Mouse (Mus musculus) cerebellum, adult 2 months (tissue): ENCODE data around the gene Mapk8ip1.

Experiments
- CTCF ChIP-seq: fragments of 200-500 bp; IDR thresholded peaks from 2 replicates; pipeline ENCODE4 v1.5.1; 2011; ENCODE audit warnings: low read depth, mild to moderate bottlenecking, control low read depth, low read length, moderate library complexity, borderline replicate concordance; ENCODE audit not compliant: insufficient read depth
- POLR2A ChIP-seq: fragments of 200-500 bp; IDR thresholded peaks from 2 replicates; pipeline ENCODE4 v1.6.1; 2011; ENCODE audit warnings: low read length, control low read depth, borderline replicate concordance; ENCODE audit not compliant: insufficient read depth

DNA sequence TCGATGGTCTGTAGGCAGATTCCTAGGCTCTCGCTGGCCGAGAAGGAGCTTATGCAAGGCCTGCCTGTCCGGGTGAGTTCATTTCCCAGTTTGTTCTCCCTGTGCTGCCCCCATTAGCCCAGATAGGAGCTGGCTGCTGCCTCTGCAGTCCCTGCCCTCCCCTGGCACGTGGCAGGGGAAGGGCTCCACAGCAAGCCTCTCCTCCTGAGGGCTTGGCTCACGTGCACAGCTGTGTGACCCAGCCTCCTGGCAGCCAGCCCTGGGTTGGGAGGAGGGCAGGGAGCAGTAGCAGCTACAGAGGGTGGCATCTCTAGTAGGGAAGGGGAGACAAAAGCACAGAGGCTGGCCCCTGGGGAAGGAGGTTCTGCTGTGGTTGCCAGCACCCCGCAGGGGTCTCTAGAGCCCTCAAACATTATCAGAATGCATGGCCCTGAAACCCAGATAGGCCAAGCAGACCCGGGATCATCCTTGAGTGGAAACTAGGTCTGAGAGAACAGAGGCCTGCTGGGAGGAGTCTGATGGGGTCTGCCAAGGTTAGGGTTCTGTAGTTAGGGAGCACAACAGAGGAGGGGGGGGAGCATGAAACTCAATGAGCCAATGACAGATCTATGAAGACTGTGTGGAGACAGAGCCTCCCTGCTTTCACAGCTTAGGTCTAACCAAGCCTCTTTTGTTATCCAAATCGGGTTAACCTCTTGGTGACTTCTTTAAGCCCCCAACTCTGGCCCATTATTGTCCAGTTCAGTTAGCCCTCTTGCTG lies 22.8 kb upstream of the Mapk8ip1 start:
- TF ChIP-seq CTCF (no peak), POLR2A (no peak)
